Mouse (Mus musculus) kidney, postnatal 0 days (tissue): Measurements from ENCODE around the gene Ctbp2. TPM values are rescaled to one million over a fixed set of nuclear protein-coding genes. Genes with fewer than 3 reads are reported as not detected.

Experiments
- ATAC-seq: fragments of 200-750 bp; cut with Nextera tagmentation; replicated peaks from 2 replicates; pipeline ENCODE4 v1.8.0; 2017; ENCODE audit warnings: low read depth, moderate number of reproducible peaks, moderate TSS enrichment, moderate library complexity; ENCODE audit not compliant: low FRiP score
- DNase-seq: peaks from one replicate; pipeline ENCODE4 v3.0.0-alpha.2; 2016; ENCODE audit warnings: low spot score
- H3K27ac ChIP-seq: fragments of 300-500 bp; sonication (generic); 2 replicates; pipeline ENCODE4 v1.5.1; 2014; ENCODE audit warnings: mild to moderate bottlenecking
- H3K27me3 ChIP-seq: fragments of 300-500 bp; sonication (generic); 2 replicates; pipeline ENCODE4 v1.6.1; 2014; ENCODE audit warnings: low read length, mixed read lengths; ENCODE audit not compliant: insufficient read depth
- H3K36me3 ChIP-seq: fragments of 300-500 bp; sonication (generic); 2 replicates; pipeline ENCODE4 v1.6.1; 2014; ENCODE audit warnings: low read length, mixed read lengths; ENCODE audit not compliant: insufficient read depth
- H3K4me1 ChIP-seq: fragments of 300-500 bp; sonication (generic); replicated peaks from 2 replicates; pipeline ENCODE4 v1.6.1; 2014; ENCODE audit warnings: antibody characterized with exemption, low read length, mixed read lengths; ENCODE audit not compliant: insufficient read depth
- H3K4me2 ChIP-seq: fragments of 300-500 bp; sonication (generic); 2 replicates; pipeline ENCODE4 v1.6.1; 2014; ENCODE audit warnings: mild to moderate bottlenecking, low read length, moderate library complexity, mixed read lengths
- H3K4me3 ChIP-seq: fragments of 300-500 bp; sonication (generic); replicated peaks from 2 replicates; pipeline ENCODE4 v1.5.1; 2014; ENCODE audit warnings: low read depth, low read length
- H3K9ac ChIP-seq: fragments of 300-500 bp; sonication (generic); 2 replicates; pipeline ENCODE4 v1.6.1; 2014; ENCODE audit warnings: low read depth, low read length
- H3K9me3 ChIP-seq: fragments of 300-500 bp; sonication (generic); replicated peaks from 2 replicates; pipeline ENCODE4 v1.6.1; 2016; ENCODE audit warnings: low read length, inconsistent platforms, mixed read lengths
- CTCF ChIP-seq: IDR thresholded peaks from 2 replicates; pipeline ENCODE4 v1.5.1; 2016; ENCODE audit warnings: antibody characterized with exemption, low read depth, mild to moderate bottlenecking, moderate library complexity
- WGBS: fragments of 180-500 bp; shearing (Covaris S2); extraction: QIAGEN DNeasy Blood & Tissue Kit; methylation state at CpG from one replicate; pipeline ENCODE4 v1.1.7; 2014; 5-methylcytosine and 5-hydroxymethylcytosine counted together
- polyA plus RNA-seq: library from polyadenylated mRNA; unstranded; fragments of >200 nt; fragmentation: Nextera tagmentation; extraction: Ambion mirVana; gene quantifications from 2 replicates; pipeline ENCODE4 v1.2.1, GENCODE M21; 2015

Gene Ctbp2
- polyA plus RNA-seq, 1 experiment from 2014 or later, result 89.1 TPM

DNA sequence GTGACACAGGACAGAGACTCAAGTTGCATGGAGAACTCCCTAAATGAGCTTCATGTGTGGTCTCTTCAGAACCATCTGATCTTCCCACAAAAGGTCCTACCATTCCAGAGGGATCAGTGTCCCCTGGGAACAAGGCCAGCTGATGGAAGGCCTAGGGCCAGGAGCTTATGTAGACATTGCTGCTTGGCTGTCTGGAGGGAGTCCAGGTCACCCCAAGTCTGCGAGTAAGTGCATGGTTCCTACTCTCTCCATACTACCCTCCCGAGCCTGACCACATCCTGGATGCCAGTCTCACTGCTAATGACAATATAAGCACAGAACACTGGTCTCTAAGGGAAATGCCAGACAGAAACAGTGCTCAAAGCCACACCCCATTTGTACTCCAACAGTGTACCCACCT lies 38.0 kb upstream of the Ctbp2 start:
- Histone ChIP-seq H3K9ac (no peak overlapping the region), H3K27me3 (no peaks in the 10 kb centered on the region), H3K4me2 (no peak overlapping the region), H3K27ac (peak overlapping the region; percentile 73; the same call in 1 of the 2 replicates), H3K36me3 (no peaks in the 10 kb centered on the region), H3K4me1 (no peaks in the 10 kb centered on the region; the same call in none of the 2 replicates), H3K4me3 (no peak overlapping the region), H3K9me3 (no peaks in the 10 kb centered on the region)
- no peak for TF ChIP-seq CTCF
- DNase-seq (peak; percentile 24), ATAC-seq (peak; percentile 29; the same call in 1 of the 2 replicates)
- WGBS, result 53% methylated on average over 2 of the region's 2 CpGs

DNA sequence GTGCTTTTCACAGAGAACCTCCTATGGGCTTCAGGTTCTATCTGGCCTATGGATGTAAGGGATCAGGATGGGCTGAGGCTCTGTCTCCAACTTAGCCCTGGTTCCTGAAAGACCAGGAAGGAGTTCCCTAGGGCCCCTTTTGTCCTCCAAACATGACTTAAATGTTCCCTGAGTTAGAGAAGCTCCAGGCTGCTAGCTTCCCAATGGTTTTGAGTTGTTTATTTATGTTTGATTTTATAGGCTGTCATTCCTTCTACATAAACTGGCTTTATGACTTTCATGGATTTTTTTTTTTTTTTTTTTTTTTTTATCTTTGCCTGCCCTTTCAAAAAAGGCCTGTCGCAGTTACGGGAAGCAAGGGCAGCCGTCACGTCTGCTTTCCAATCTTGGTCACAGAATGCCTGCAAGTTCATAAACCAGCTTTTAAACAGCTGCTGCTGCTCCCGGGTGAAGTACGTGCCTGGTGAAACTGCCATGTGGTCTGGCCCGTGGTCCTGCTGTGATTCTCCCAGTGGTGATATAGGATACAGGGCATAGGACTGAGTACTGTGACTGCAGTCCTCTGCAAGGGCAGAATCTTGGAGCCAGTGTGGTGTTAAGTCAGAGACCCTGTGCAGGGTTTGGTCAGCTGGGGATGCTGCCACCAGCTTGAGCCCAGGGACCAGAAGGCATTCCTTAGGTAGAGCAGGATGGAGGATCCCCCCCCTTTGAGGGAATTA lies 37.4 kb upstream of the Ctbp2 start:
- no peaks in the 10 kb centered on the region for H3K9me3 ChIP-seq
- H3K4me1 ChIP-seq, result no peaks in the 10 kb centered on the region; the same call in none of the 2 replicates
- peak; percentile 8; the same call in 1 of the 2 replicates for ATAC-seq
- no peaks in the 10 kb centered on the region for H3K36me3 ChIP-seq
- no peak overlapping the region for H3K4me3 ChIP-seq
- DNase-seq, result peak; percentile 76
- no peaks in the 10 kb centered on the region for H3K27me3 ChIP-seq
- no peak for TF ChIP-seq CTCF
- H3K9ac ChIP-seq, result no peak overlapping the region
- H3K4me2 ChIP-seq, result no peak overlapping the region
- WGBS, result 46% methylated on average over 7 of the region's 7 CpGs
- peak overlapping the region; percentile 73 for H3K27ac ChIP-seq

DNA sequence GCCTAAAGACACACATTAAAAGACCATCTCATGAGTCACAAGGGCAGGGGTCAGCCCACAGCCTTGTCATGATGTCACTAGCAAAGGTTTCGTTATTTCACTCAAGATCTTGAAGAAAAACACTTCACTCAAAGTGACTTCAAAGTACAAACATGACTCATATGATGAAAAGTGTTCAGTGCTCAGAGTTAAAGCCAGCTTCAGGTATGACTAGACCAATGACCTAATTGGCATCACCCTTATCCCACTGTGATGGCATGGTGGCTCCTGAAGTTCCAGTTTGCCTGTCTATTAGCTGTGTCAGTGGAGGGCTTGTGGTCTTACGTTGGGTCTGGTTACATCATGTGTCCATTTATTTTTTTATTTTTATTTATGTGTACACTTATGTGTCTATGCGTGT lies 35.4 kb upstream of the Ctbp2 start:
- ATAC-seq (no peak), DNase-seq (no peak)
- Histone ChIP-seq H3K9me3 (no peaks in the 10 kb centered on the region), H3K36me3 (no peaks in the 10 kb centered on the region), H3K4me1 (no peaks in the 10 kb centered on the region; the same call in none of the 2 replicates), H3K4me2 (no peak overlapping the region), H3K27me3 (no peaks in the 10 kb centered on the region), H3K4me3 (no peak overlapping the region), H3K27ac (no peak overlapping the region), H3K9ac (no peak overlapping the region)
- TF ChIP-seq CTCF, result no peak
- 90% methylated on average over 3 of the region's 3 CpGs for WGBS

DNA sequence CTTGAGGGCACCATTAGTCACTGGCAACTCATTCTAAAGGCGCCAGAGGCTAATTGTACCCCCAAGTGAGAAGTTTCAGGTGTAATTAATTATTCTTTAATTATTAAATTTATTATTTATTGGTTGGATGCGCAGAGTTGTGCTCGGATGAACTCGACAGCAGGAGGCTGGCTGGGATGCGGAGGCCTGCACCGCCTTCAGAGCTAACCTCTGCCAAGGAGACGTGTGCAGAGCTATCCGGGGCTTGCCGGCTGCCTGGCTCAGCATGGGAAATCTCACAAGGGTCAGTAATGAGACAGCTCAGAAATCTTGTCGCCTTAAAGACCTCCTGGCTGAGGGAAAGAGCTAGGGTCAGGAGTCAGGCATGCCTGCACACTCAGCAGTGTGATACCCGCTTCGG lies 31.5 kb upstream of the Ctbp2 start:
- H3K4me3 ChIP-seq, result no peak overlapping the region
- no peak overlapping the region for H3K27ac ChIP-seq
- H3K27me3 ChIP-seq, result no peaks in the 10 kb centered on the region
- TF ChIP-seq CTCF, result no peak
- DNase-seq (no peak), ATAC-seq (no peak)
- no peaks in the 10 kb centered on the region for H3K4me1 ChIP-seq
- no peaks in the 10 kb centered on the region for H3K9me3 ChIP-seq
- H3K4me2 ChIP-seq, result no peak overlapping the region
- 75% methylated on average over 12 of the region's 12 CpGs for WGBS
- H3K9ac ChIP-seq, result no peak overlapping the region
- H3K36me3 ChIP-seq, result no peaks in the 10 kb centered on the region

DNA sequence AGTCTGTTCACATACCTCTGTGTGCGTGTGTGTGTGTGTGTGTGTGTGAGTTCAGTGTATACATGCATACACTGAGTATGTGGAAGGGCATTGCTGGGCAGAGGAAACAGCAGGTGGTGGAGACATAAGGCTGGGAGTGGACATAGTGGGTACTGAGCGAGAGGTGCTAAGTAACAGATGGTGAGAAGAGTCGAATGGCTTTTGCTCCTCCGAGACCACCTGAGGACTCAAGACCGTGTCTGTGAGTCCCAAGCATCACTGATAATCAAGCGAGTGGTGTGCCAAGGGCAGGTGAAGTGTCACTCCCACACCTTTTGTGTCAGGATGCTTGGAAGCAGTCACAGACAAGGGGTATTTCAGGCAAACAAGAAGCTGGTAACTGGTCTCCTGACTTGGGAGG lies 30.7 kb upstream of the Ctbp2 start:
- Histone ChIP-seq H3K4me1 (no peaks in the 10 kb centered on the region), H3K27me3 (no peaks in the 10 kb centered on the region), H3K9me3 (no peaks in the 10 kb centered on the region), H3K4me3 (no peak overlapping the region), H3K36me3 (no peaks in the 10 kb centered on the region), H3K4me2 (no peak overlapping the region), H3K9ac (no peak overlapping the region), H3K27ac (no peak overlapping the region)
- DNase-seq, result no peak
- ATAC-seq, result no peak
- WGBS, result 71% methylated on average over 6 of the region's 6 CpGs
- no peak for TF ChIP-seq CTCF

DNA sequence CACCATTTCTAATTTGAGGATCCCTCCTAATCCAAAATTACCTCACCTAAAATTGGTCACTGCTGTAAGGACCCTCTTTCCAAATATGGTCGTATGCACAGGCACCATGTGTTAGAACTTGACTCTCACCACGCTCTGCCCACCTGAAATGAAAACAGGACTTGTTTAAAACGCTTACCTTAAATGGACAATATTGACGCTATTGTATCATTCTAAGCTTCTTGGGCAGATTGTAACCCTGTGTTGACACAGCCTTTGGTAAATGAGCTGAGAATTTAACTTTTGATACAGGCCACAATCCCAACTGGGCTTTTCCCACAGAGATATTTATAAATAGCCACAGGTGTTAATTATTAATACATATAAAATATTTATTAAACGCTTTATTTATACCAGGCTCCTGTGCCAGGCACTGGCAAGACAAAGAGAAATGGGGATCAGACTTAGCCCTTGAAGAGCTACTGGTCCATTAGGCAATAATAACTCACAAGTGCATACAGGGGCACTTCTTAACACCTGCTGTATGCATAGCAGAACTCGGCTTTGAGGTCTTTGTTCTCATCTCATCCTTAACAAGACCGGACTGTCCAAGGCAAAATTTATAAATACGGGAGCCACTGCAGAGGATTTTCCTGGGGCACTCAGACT lies 15.7 kb upstream of the Ctbp2 start:
- WGBS, result 82% methylated on average over 8 of the region's 8 CpGs
- no peak overlapping the region for H3K4me3 ChIP-seq
- no peak for TF ChIP-seq CTCF
- no peaks in the 10 kb centered on the region for H3K36me3 ChIP-seq
- H3K4me1 ChIP-seq, result no peaks in the 10 kb centered on the region
- ATAC-seq (no peak), DNase-seq (no peak)
- H3K4me2 ChIP-seq, result no peak overlapping the region
- no peak overlapping the region for H3K9ac ChIP-seq
- no peaks in the 10 kb centered on the region for H3K9me3 ChIP-seq
- no peaks in the 10 kb centered on the region for H3K27me3 ChIP-seq
- no peak overlapping the region for H3K27ac ChIP-seq
